Mouse (Mus musculus) G1E-ER4 (cell line): ENCODE results near the gene Zfp324. TPM values are rescaled to one million over a fixed set of nuclear protein-coding genes. Genes with fewer than 3 reads are reported as not detected.

Experiments
- GATA1 ChIP-seq: IDR thresholded peaks from one replicate; pipeline ENCODE4 v1.8.0; 2012; ENCODE audit warnings: low read length, inconsistent platforms
- polyA plus RNA-seq: library from polyadenylated mRNA; stranded (reverse); fragments of >175 nt; gene quantifications from 2 replicates; pipeline ENCODE4 v1.2.3, GENCODE M21; 2012

Zfp324 gene
- polyA plus RNA-seq, 1 experiment = 5.0 TPM

GRCm38 (mm10) chr7:12958948-12959347 lies 6.7 kb upstream of the Zfp324 start:
- no peak for TF ChIP-seq GATA1

GRCm38 (mm10) chr7:12959718-12960117 lies 5.9 kb upstream of the Zfp324 start:
- no peak for TF ChIP-seq GATA1

GRCm38 (mm10) chr7:12961511-12962141 lies 4.0 kb upstream of the Zfp324 start:
- TF ChIP-seq GATA1 = no peak

- TF ChIP-seq GATA1 = no peak
Measured at GRCm38 (mm10) chr7:12966104-12966845, 637 bp downstream of the Zfp324 start.

- no peak for TF ChIP-seq GATA1
Measured at GRCm38 (mm10) chr7:12970906-12971305, 5.3 kb downstream of the Zfp324 start.

GRCm38 (mm10) chr7:12977682-12978389 lies 12.2 kb downstream of the Zfp324 start, which contains the start of gene Zfp446:
Gene Zfp446, plus strand, starts transcription at chr7:12977848.
- no peak for TF ChIP-seq GATA1

- no peak for TF ChIP-seq GATA1
Measured at GRCm38 (mm10) chr7:12978931-12979722, 13.5 kb downstream of the Zfp324 start.

- no peak for TF ChIP-seq GATA1
Measured at GRCm38 (mm10) chr7:12979776-12980175, 14.1 kb downstream of the Zfp324 start.

GRCm38 (mm10) chr7:12980291-12980690 lies 14.7 kb downstream of the Zfp324 start:
- no peak for TF ChIP-seq GATA1

GRCm38 (mm10) chr7:12985724-12986123 lies 20.1 kb downstream of the Zfp324 start:
- TF ChIP-seq GATA1 = no peak

GRCm38 (mm10) chr7:12986906-12987305 lies 21.3 kb downstream of the Zfp324 start:
- TF ChIP-seq GATA1 = no peak

GRCm38 (mm10) chr7:12987409-12988189 lies 22.0 kb downstream of the Zfp324 start:
- TF ChIP-seq GATA1 = peak; percentile 17

- TF ChIP-seq GATA1 = no peak
Measured at GRCm38 (mm10) chr7:12992222-12992621, 26.6 kb downstream of the Zfp324 start.

GRCm38 (mm10) chr7:12993148-12993547 lies 27.5 kb downstream of the Zfp324 start:
- no peak for TF ChIP-seq GATA1

GRCm38 (mm10) chr7:12995862-12996261 lies 30.2 kb downstream of the Zfp324 start:
- no peak for TF ChIP-seq GATA1
